Mouse (Mus musculus) adrenal gland, postnatal 10 days (tissue): ENCODE results near the gene Cxcr5. TPM values are rescaled to one million over a fixed set of nuclear protein-coding genes. Genes with fewer than 3 reads are reported as not detected.

Experiments
- DNase-seq: peaks from one replicate; pipeline ENCODE4 v3.0.0; 2021; ENCODE audit warnings: mixed read lengths
- total RNA-seq, 2 experiments: library from RNA; stranded (reverse); gene quantifications; 2 replicates each; pipeline ENCODE4 v1.2.3; 2021

Cxcr5 gene
- total RNA-seq, 2 experiments from 2014 or later: 1.0 to 1.4 TPM

GRCm38 (mm10) chr9:44494863-44495809, 66.5 kb downstream of the Cxcr5 start:
- DNase-seq: peak; percentile 42

- DNase-seq: peak; percentile 44
These were observed 67.3 kb downstream of the Cxcr5 start for GRCm38 (mm10) chr9:44494261-44494862.

- DNase-seq: no peak
These were observed 68.8 kb downstream of the Cxcr5 start for GRCm38 (mm10) chr9:44492631-44493461.

- no peak for DNase-seq
These were observed 70.3 kb downstream of the Cxcr5 start for GRCm38 (mm10) chr9:44491351-44491750.

- peak; percentile 55 for DNase-seq
These were observed 71.3 kb downstream of the Cxcr5 start for GRCm38 (mm10) chr9:44490086-44490967.

- DNase-seq: peak; percentile 67
These were observed 72.0 kb downstream of the Cxcr5 start for GRCm38 (mm10) chr9:44489651-44490085.

- DNase-seq: peak; percentile 85
These were observed 72.8 kb downstream of the Cxcr5 start for GRCm38 (mm10) chr9:44488855-44489381.

- peak; percentile 79 for DNase-seq
These were observed 73.3 kb downstream of the Cxcr5 start for GRCm38 (mm10) chr9:44488416-44488815.

- peak; percentile 92 for DNase-seq
These were observed 74.2 kb downstream of the Cxcr5 start for GRCm38 (mm10) chr9:44487441-44487840.

GRCm38 (mm10) chr9:44486741-44487421, 74.8 kb downstream of the Cxcr5 start:
- peak; percentile 81 for DNase-seq

GRCm38 (mm10) chr9:44486335-44486734, 75.3 kb downstream of the Cxcr5 start:
- peak; percentile 83 for DNase-seq

GRCm38 (mm10) chr9:44485516-44486161, 76.0 kb downstream of the Cxcr5 start:
- DNase-seq: peak; percentile 69

- DNase-seq: peak; percentile 25
These were observed 76.6 kb downstream of the Cxcr5 start for GRCm38 (mm10) chr9:44485105-44485515.

- peak; percentile 42 for DNase-seq
These were observed 77.2 kb downstream of the Cxcr5 start for GRCm38 (mm10) chr9:44484311-44485104.

GRCm38 (mm10) chr9:44483510-44484044, 78.1 kb downstream of the Cxcr5 start:
- peak; percentile 83 for DNase-seq

- DNase-seq: no peak
These were observed 78.6 kb downstream of the Cxcr5 start for GRCm38 (mm10) chr9:44483041-44483509.

- peak; percentile 96 for DNase-seq
These were observed 79.1 kb downstream of the Cxcr5 start, which contains the start of gene Bcl9l for GRCm38 (mm10) chr9:44482552-44482951. Bcl9l (plus strand) TSS chr9:44482825.

GRCm38 (mm10) chr9:44482112-44482511, 79.6 kb downstream of the Cxcr5 start:
- DNase-seq: no peak
